Mouse (Mus musculus) cortical plate, adult 2 months (tissue): ENCODE results near the gene Kirrel2.

ENCODE experiments used
- CTCF ChIP-seq: fragments of 200-500 bp; IDR thresholded peaks from 2 replicates; pipeline ENCODE4 v1.5.1; 2011; ENCODE audit warnings: mild to moderate bottlenecking, control low read depth, low read length; ENCODE audit not compliant: insufficient read depth; ENCODE audit errors: extremely low read depth
- POLR2A ChIP-seq: fragments of 200-500 bp; IDR thresholded peaks from 2 replicates; pipeline ENCODE4 v1.6.1; 2011; ENCODE audit warnings: mild to moderate bottlenecking, low read length, control low read depth; ENCODE audit not compliant: insufficient read depth; ENCODE audit errors: extremely low read depth

- TF ChIP-seq POLR2A (no peak), CTCF (no peak)
Measured at GRCm38 (mm10) chr7:30409789-30410188, 47.7 kb downstream of the Kirrel2 start.
